Mouse (Mus musculus): ENCODE measurements at regions not wholly inside any gene's neighbourhood (a gene's known extent, or its start where the extent isn't known, plus 50 kb on each side); places are given as distances from the start of the nearest gene placed in this dataset.
A peak's percentile ranks its signal among the peaks of the same experiment; 100 is the strongest.
"Not testable (repeated sequence)": the region's sequence is repeated elsewhere in the genome, so short reads cannot be mapped to it uniquely, and the experiment has no call there.

GRCm38 (mm10) chr14:54145743-54146741, 107.9 kb downstream of the Dad1 start:
- H3K27ac ChIP-seq = no peak overlapping the region
- H3K4me3 ChIP-seq = no peak overlapping the region
- TF ChIP-seq CTCF (conservative IDR thresholded peaks at IDR 0.05) = no peak
- no peak for DNase-seq (ENCODE audit: low spot score in 2 of 2)

GRCm38 (mm10) chr14:54143828-54144227, 110.1 kb downstream of the Dad1 start:
- Histone ChIP-seq H3K27ac (no peak overlapping the region), H3K4me3 (no peak overlapping the region)
- TF ChIP-seq CTCF (conservative IDR thresholded peaks at IDR 0.05) = no peak
- DNase-seq (ENCODE audit: low spot score in 2 of 2) = peak in 1 of 2 experiments; percentile 24

- Histone ChIP-seq H3K27ac (no peak overlapping the region), H3K4me3 (no peak overlapping the region)
- TF ChIP-seq CTCF (conservative IDR thresholded peaks at IDR 0.05) = no peak
- no peak for DNase-seq (ENCODE audit: low spot score in 2 of 2)
Observed at GRCm38 (mm10) chr14:54138288-54138687, 115.6 kb downstream of the Dad1 start.

- no peak for TF ChIP-seq CTCF (conservative IDR thresholded peaks at IDR 0.05)
- H3K27ac ChIP-seq = no peak overlapping the region
- DNase-seq (ENCODE audit: low spot score in 2 of 2) = no peak
- no peak overlapping the region for H3K4me3 ChIP-seq
Observed at GRCm38 (mm10) chr14:54136538-54136937, 117.4 kb downstream of the Dad1 start.

GRCm38 (mm10) chr14:54128334-54128733, 125.6 kb downstream of the Dad1 start:
- Histone ChIP-seq H3K27ac (no peak overlapping the region), H3K4me3 (no peak overlapping the region)
- DNase-seq (ENCODE audit: low spot score in 2 of 2) = no peak
- TF ChIP-seq CTCF (conservative IDR thresholded peaks at IDR 0.05) = no peak

GRCm38 (mm10) chr14:54125510-54125909, 128.4 kb downstream of the Dad1 start:
- TF ChIP-seq CTCF (conservative IDR thresholded peaks at IDR 0.05) = no peak
- Histone ChIP-seq H3K4me3 (no peak overlapping the region), H3K27ac (no peak overlapping the region)
- DNase-seq (ENCODE audit: low spot score in 2 of 2) = no peak

GRCm38 (mm10) chr14:54121973-54122372, 131.9 kb downstream of the Dad1 start:
- no peak for TF ChIP-seq CTCF (conservative IDR thresholded peaks at IDR 0.05)
- H3K27ac ChIP-seq = no peak overlapping the region
- DNase-seq (ENCODE audit: low spot score in 2 of 2) = no peak
- no peak overlapping the region for H3K4me3 ChIP-seq

GRCm38 (mm10) chr14:54121340-54121739, 132.6 kb downstream of the Dad1 start:
- Histone ChIP-seq H3K4me3 (no peak overlapping the region), H3K27ac (no peak overlapping the region)
- TF ChIP-seq CTCF (conservative IDR thresholded peaks at IDR 0.05) = no peak
- DNase-seq (ENCODE audit: low spot score in 2 of 2) = no peak

GRCm38 (mm10) chr14:54120194-54120593, 133.7 kb downstream of the Dad1 start:
- no peak overlapping the region for H3K4me3 ChIP-seq
- no peak for TF ChIP-seq CTCF (conservative IDR thresholded peaks at IDR 0.05)
- no peak for DNase-seq (ENCODE audit: low spot score in 2 of 2)
- no peak overlapping the region for H3K27ac ChIP-seq

GRCm38 (mm10) chr14:54117607-54118006, 136.3 kb downstream of the Dad1 start:
- not testable (repeated sequence) for H3K27ac ChIP-seq; DNase-seq (ENCODE audit: low spot score in 2 of 2); H3K4me3 ChIP-seq

- no peak for DNase-seq (ENCODE audit: low spot score in 2 of 2)
- TF ChIP-seq CTCF (conservative IDR thresholded peaks at IDR 0.05) = no peak
- Histone ChIP-seq H3K27ac (no peak overlapping the region), H3K4me3 (no peak overlapping the region)
Observed at GRCm38 (mm10) chr14:54113216-54113615, 140.7 kb downstream of the Dad1 start.

GRCm38 (mm10) chr14:54110971-54111370, 142.9 kb downstream of the Dad1 start:
- no peak for DNase-seq (ENCODE audit: low spot score in 2 of 2)
- TF ChIP-seq CTCF (conservative IDR thresholded peaks at IDR 0.05) = no peak
- H3K27ac ChIP-seq = no peak overlapping the region
- no peak overlapping the region for H3K4me3 ChIP-seq

- no peak for DNase-seq (ENCODE audit: low spot score in 2 of 2)
- no peak for TF ChIP-seq CTCF (conservative IDR thresholded peaks at IDR 0.05)
- Histone ChIP-seq H3K27ac (no peak overlapping the region; the same call in 1 of the 2 replicates), H3K4me3 (no peak overlapping the region)
Observed at GRCm38 (mm10) chr14:54109129-54109528, 144.8 kb downstream of the Dad1 start.
